In genomic region chr4:140860767-140861147, GRCm38 (mm10) we compare ENCODE assay signal across 16 mouse cellular contexts. TPM values are rescaled to one million over a fixed set of nuclear protein-coding genes. Genes with fewer than 3 reads are reported as not detected.
DNase-seq lines count a peak whose midpoint lies in the region; ATAC-seq and TF ChIP-seq lines count a peak whose summit lies in the region.
"Had no signal": no experiment of that assay in that cellular context is flagged by ENCODE, and none has a peak within 500 bp of the region (broad histone marks: within the 10 kb centered on the region; RNA-seq: fewer than 3 reads in every experiment).

No protein-coding gene starts in this region.

- peaks cover 11% of the 10 kb centered on the region for H3K4me1 ChIP-seq in heart, embryonic 16.5 days (ENCODE audit: control insufficient read depth, insufficient read depth, low read length)
- H3K4me1 ChIP-seq in bone marrow, adult 2 months (ENCODE audit: control insufficient read depth, insufficient read depth, low read length), result peaks cover 11% of the 10 kb centered on the region
- H3K4me1 ChIP-seq in intestine, embryonic 16.5 days (ENCODE audit: control insufficient read depth, insufficient read depth, low read length), result 0 out of 2 replicates have a peak, but pooled peaks cover 3% of the 10 kb centered on the region
- peaks cover 45% of the 10 kb centered on the region for H3K4me1 ChIP-seq in liver, postnatal 0 days (ENCODE audit: insufficient read depth)
- H3K4me1 ChIP-seq in embryonic facial prominence, embryonic 10.5 days, result no peaks in the 10 kb centered on the region
- H3K4me1 ChIP-seq: neural tube, embryonic 15.5 days had no signal

- H3K36me3 ChIP-seq in heart, embryonic 16.5 days (ENCODE audit: control insufficient read depth, insufficient read depth), result no peaks in the 10 kb centered on the region
- no peaks in the 10 kb centered on the region for H3K36me3 ChIP-seq in intestine, embryonic 16.5 days (ENCODE audit: control insufficient read depth, insufficient read depth, low read length)
- H3K36me3 ChIP-seq in liver, postnatal 0 days (replicated peaks; ENCODE audit: insufficient read depth, low read length), result no peaks in the 10 kb centered on the region
- no peaks in the 10 kb centered on the region for H3K36me3 ChIP-seq in embryonic facial prominence, embryonic 10.5 days (replicated peaks)
- H3K36me3 ChIP-seq: neural tube, embryonic 15.5 days had no signal

- TF ChIP-seq POLR2A in bone marrow, adult 2 months (IDR thresholded peaks at IDR 0.05; ENCODE audit: borderline replicate concordance, control insufficient read depth, low read depth, low read length), result peak; percentile 37; the same call in 1 of the 2 replicates

- no peak for TF ChIP-seq EP300 in liver, postnatal 0 days (IDR thresholded peaks at IDR 0.05; ENCODE audit: low read depth)

- H3K9me3 ChIP-seq in heart, embryonic 16.5 days (replicated peaks; ENCODE audit: control insufficient read depth, low read length), result peaks cover under 1% of the 10 kb centered on the region
- H3K9me3 ChIP-seq in intestine, embryonic 16.5 days (ENCODE audit: control insufficient read depth, low read length), result no peaks in the 10 kb centered on the region
- H3K9me3 ChIP-seq in liver, postnatal 0 days (ENCODE audit: low read length), result no peaks in the 10 kb centered on the region
- no peaks in the 10 kb centered on the region for H3K9me3 ChIP-seq in embryonic facial prominence, embryonic 10.5 days
- H3K9me3 ChIP-seq: neural tube, embryonic 15.5 days had no signal

- 0 out of 2 replicates have a peak, but pooled peaks have one; percentile 33 for ATAC-seq in heart, embryonic 16.5 days (replicated peaks; ENCODE audit: extremely low read depth, insufficient read depth, low FRiP score)
- peak; percentile 77 for ATAC-seq in intestine, embryonic 16.5 days
- ATAC-seq in liver, postnatal 0 days, result peak; percentile 78
- ATAC-seq: forebrain, postnatal 0 days; inflammation-experienced regulatory T-cells, adult 6 months had no signal

- 0 out of 2 replicates have a peak overlapping the region, but pooled peaks have one; percentile 3 for H3K9ac ChIP-seq in heart, embryonic 16.5 days (ENCODE audit: low read length)
- no peak overlapping the region for H3K9ac ChIP-seq in intestine, embryonic 16.5 days (ENCODE audit: low read depth, low read length)
- H3K9ac ChIP-seq in liver, postnatal 0 days (replicated peaks), result peak overlapping the region; percentile 56
- H3K9ac ChIP-seq: forebrain, postnatal 0 days; neural tube, embryonic 15.5 days had no signal

- WGBS in heart, embryonic 16.5 days, result 58% methylated on average over 7 of the region's 7 CpGs
- 58% methylated on average over 7 of the region's 7 CpGs for WGBS in bone marrow, adult 2 months
- WGBS in intestine, embryonic 16.5 days, result 63% methylated on average over 7 of the region's 7 CpGs
- 44% methylated on average over 7 of the region's 7 CpGs for WGBS in liver, postnatal 0 days (ENCODE audit: insufficient replicate concordance)
- 86% methylated on average over 7 of the region's 7 CpGs for WGBS in embryonic facial prominence, embryonic 10.5 days

- TF ChIP-seq CTCF in bone marrow, adult 2 months (IDR thresholded peaks at IDR 0.05; ENCODE audit: control insufficient read depth, insufficient read depth, low read length), result no peak
- no peak for TF ChIP-seq CTCF in liver, postnatal 0 days (IDR thresholded peaks at IDR 0.05; ENCODE audit: low read depth)

- H3K27me3 ChIP-seq in heart, embryonic 16.5 days (ENCODE audit: control insufficient read depth, insufficient read depth, low read length), result peaks cover 4% of the 10 kb centered on the region; the same call in 1 of the 2 replicates
- no peaks in the 10 kb centered on the region for H3K27me3 ChIP-seq in intestine, embryonic 16.5 days (replicated peaks; ENCODE audit: control insufficient read depth, insufficient read depth, low read length)
- no peaks in the 10 kb centered on the region for H3K27me3 ChIP-seq in liver, postnatal 0 days (ENCODE audit: insufficient read depth, low read length)
- H3K27me3 ChIP-seq in embryonic facial prominence, embryonic 10.5 days (replicated peaks; ENCODE audit: low read depth, poor library complexity, severe bottlenecking), result no peaks in the 10 kb centered on the region; the same call in 1 of the 2 replicates
- H3K27me3 ChIP-seq: neural tube, embryonic 15.5 days had no signal

- intact Hi-C loops in heart, postnatal 25 days (cut with DNase I), result no loop called here

- H3K4me2 ChIP-seq in heart, embryonic 16.5 days (ENCODE audit: low read depth, low read length), result no peak overlapping the region
- H3K4me2 ChIP-seq in intestine, embryonic 16.5 days (ENCODE audit: low read depth, low read length), result no peak overlapping the region
- peak overlapping the region; percentile 67 for H3K4me2 ChIP-seq in liver, postnatal 0 days (ENCODE audit: low read depth, low read length)
- H3K4me2 ChIP-seq: neural tube, embryonic 15.5 days had no signal

- no peak overlapping the region for H3K4me3 ChIP-seq in heart, embryonic 16.5 days (ENCODE audit: low read length)
- no peak overlapping the region for H3K4me3 ChIP-seq in bone marrow, adult 2 months (replicated peaks; ENCODE audit: control insufficient read depth, low read depth, low read length)
- no peak overlapping the region for H3K4me3 ChIP-seq in intestine, embryonic 16.5 days (ENCODE audit: low read length)
- peak overlapping the region; percentile 19 for H3K4me3 ChIP-seq in liver, postnatal 0 days (ENCODE audit: low read depth, low read length)
- no peak overlapping the region for H3K4me3 ChIP-seq in embryonic facial prominence, embryonic 10.5 days
- H3K4me3 ChIP-seq: neural tube, embryonic 15.5 days had no signal

- H3K27ac ChIP-seq in heart, embryonic 16.5 days (ENCODE audit: low read length), result no peak overlapping the region
- H3K27ac ChIP-seq in bone marrow, adult 2 months (ENCODE audit: control insufficient read depth, insufficient read depth, low read depth, low read length, poor library complexity), result no peak overlapping the region
- no peak overlapping the region for H3K27ac ChIP-seq in intestine, embryonic 16.5 days (ENCODE audit: low read length)
- peak overlapping the region; percentile 79 for H3K27ac ChIP-seq in liver, postnatal 0 days (ENCODE audit: low read depth)
- H3K27ac ChIP-seq in embryonic facial prominence, embryonic 10.5 days (replicated peaks), result no peak overlapping the region
- H3K27ac ChIP-seq: neural tube, embryonic 15.5 days had no signal

- DNase-seq in heart, postnatal 25 days (ENCODE audit: low spot score), result no peak
- peak; percentile 51 for DNase-seq in liver, postnatal 0 days
- no peak for DNase-seq in embryonic facial prominence, embryonic 10.5 days (ENCODE audit: low spot score)
- DNase-seq in right cerebral cortex, adult 18-20 months, result no peak
- DNase-seq: adrenal gland, postnatal 25 days; cerebellum, postnatal 36 days; forebrain, postnatal 0 days; heart, postnatal 4 days; kidney, postnatal 36 days; layer of hippocampus, postnatal 36 days; thymus, adult 18-20 months had no signal

RNA-seq across cellular contexts. Expression of gene Padi1, which starts 15.2 kb away (rescaled TPM):
- polyA plus RNA-seq in heart, embryonic 16.5 days (2015; fragmentation: Nextera tagmentation; extraction: Ambion mirVana), result 0.07 and 0.10 TPM in 2 replicates
- not detected for total RNA-seq in heart, postnatal 25 days (2021)
- not detected in 2 replicates for polyA plus RNA-seq in bone marrow, adult 2 months (2011; ENCODE audit: insufficient read depth, insufficient read length, low replicate concordance, missing spikeins)
- 0.28 and 0.43 TPM in 2 replicates for polyA plus RNA-seq in intestine, embryonic 16.5 days (2015; fragmentation: Nextera tagmentation; extraction: Ambion mirVana)
- 0.02 TPM in 1 of 2 replicates, not detected in the other for polyA plus RNA-seq in liver, postnatal 0 days (2015; fragmentation: Nextera tagmentation; extraction: Ambion mirVana)
- polyA plus RNA-seq in embryonic facial prominence, embryonic 10.5 days (2016; fragmentation: Nextera tagmentation; extraction: Ambion mirVana), result 0.10 and 0.22 TPM in 2 replicates
- total RNA-seq: adrenal gland, postnatal 25 days; heart, postnatal 4 days; layer of hippocampus, postnatal 36 days had no signal

RNA-seq across cellular contexts. Expression of gene Padi2, which starts 45.4 kb away (rescaled TPM):
- polyA plus RNA-seq in heart, embryonic 16.5 days (2015; fragmentation: Nextera tagmentation; extraction: Ambion mirVana), result 2.1 and 2.6 TPM in 2 replicates
- under 1 TPM; 0.42 to 0.81 TPM for total RNA-seq in heart, postnatal 25 days (2021)
- polyA plus RNA-seq in bone marrow, adult 2 months (2011; ENCODE audit: insufficient read depth, insufficient read length, low replicate concordance, missing spikeins), result 5.6 and 11.4 TPM in 2 replicates
- 3.0 and 3.5 TPM in 2 replicates for polyA plus RNA-seq in intestine, embryonic 16.5 days (2015; fragmentation: Nextera tagmentation; extraction: Ambion mirVana)
- polyA plus RNA-seq in liver, postnatal 0 days (2015; fragmentation: Nextera tagmentation; extraction: Ambion mirVana), result 1.9 and 2.1 TPM in 2 replicates
- 0.97 and 1.6 TPM in 2 replicates for polyA plus RNA-seq in embryonic facial prominence, embryonic 10.5 days (2016; fragmentation: Nextera tagmentation; extraction: Ambion mirVana)

RNA-seq across cellular contexts. Expression of gene Padi3, which starts 50.3 kb away (rescaled TPM):
- polyA plus RNA-seq in heart, embryonic 16.5 days (2015; fragmentation: Nextera tagmentation; extraction: Ambion mirVana), result 0.24 and 0.55 TPM in 2 replicates
- total RNA-seq in heart, postnatal 25 days (2021), result under 1 TPM in 1 of 2 experiments, not detected in 1; 0.20 TPM
- 1.1 TPM in 1 of 2 replicates, not detected in the other for polyA plus RNA-seq in bone marrow, adult 2 months (2011; ENCODE audit: insufficient read depth, insufficient read length, low replicate concordance, missing spikeins)
- 0.51 and 0.56 TPM in 2 replicates for polyA plus RNA-seq in intestine, embryonic 16.5 days (2015; fragmentation: Nextera tagmentation; extraction: Ambion mirVana)
- polyA plus RNA-seq in liver, postnatal 0 days (2015; fragmentation: Nextera tagmentation; extraction: Ambion mirVana), result 0.06 and 0.11 TPM in 2 replicates
- polyA plus RNA-seq in embryonic facial prominence, embryonic 10.5 days (2016; fragmentation: Nextera tagmentation; extraction: Ambion mirVana), result 0.28 and 0.60 TPM in 2 replicates
- total RNA-seq: adrenal gland, postnatal 25 days; forebrain, postnatal 0 days; layer of hippocampus, postnatal 36 days had no signal
- polyA plus RNA-seq: inflammation-experienced regulatory T-cells, adult 6 months; neural tube, embryonic 15.5 days had no signal
